Mouse (Mus musculus) skeletal muscle tissue, adult 2 months (tissue): ENCODE measurements around the gene Olfr168.
"Not testable (repeated sequence)": the region's sequence is repeated elsewhere in the genome, so short reads cannot be mapped to it uniquely, and the experiment has no call there.

Source experiments
- DNase-seq: peaks from one replicate; pipeline ENCODE4 v3.0.0-alpha.2; 2012; ENCODE audit warnings: low read depth, low spot score

The Olfr168 gene

DNA sequence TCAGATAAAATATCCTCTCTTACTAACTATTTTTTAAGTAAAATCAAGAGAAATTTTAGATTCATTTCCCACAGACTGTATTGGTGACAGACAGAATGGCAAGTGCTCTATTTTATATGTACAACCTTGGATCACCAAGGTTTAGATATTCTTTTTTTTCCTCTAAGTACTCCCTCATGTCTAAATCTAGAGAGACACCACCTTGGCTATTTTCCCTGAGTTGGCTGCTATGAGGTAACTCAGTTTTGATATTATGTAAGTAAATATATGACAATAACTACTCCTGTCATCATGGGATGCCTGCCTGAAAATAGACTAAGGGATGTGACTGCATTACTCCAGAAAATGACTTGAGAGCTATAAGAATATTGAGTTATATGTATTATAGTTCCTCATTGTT is at the start of gene Olfr168:
TSS of gene Olfr168 (minus strand) at position 101 of the 400 bp plus-strand sequence.
- no peak for DNase-seq

DNA sequence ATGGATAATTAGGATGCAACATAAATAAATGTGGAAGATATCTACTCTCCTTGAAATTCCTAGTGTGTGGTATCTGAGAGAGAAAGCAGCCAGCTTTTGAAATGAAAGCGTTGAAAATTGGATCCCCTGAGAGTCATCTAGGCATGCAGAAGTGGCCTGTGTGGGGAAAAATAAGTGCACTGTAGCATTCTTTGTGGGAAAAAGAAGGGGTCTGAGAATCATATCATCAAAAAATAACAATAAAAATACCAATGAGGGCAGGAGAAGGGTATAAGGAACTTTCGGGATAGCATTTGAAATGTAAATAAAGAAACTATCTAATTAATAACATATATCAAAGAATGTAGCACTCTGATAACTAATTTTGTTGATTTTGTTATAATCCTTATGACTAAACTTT is 36.4 kb upstream of the Olfr168 start, which contains the start of gene Olfr169:
TSS of gene Olfr169 (minus strand) at position 101 of the 400 bp plus-strand sequence.
- not testable (repeated sequence) for DNase-seq

DNA sequence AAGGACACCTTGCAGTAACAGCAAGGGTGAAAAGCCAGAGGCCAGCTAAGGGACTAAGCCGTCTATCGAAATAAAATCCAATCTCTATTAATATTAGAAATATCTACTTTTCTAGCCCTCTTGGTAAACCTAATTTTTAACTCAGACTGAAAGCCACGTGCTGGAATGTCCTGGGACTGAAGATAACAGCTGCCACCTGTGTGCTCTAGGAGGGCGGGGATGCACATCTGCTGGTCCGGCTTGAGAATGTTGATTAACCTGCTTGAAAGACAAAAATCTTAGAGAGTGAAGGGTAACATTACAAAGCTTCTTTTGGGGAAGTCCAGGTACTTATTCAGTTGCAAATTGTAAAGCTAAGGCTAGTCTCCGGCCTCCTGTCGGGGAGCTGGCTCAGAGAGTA is 18.1 kb upstream of the Olfr168 start:
- DNase-seq = not testable (repeated sequence)

DNA sequence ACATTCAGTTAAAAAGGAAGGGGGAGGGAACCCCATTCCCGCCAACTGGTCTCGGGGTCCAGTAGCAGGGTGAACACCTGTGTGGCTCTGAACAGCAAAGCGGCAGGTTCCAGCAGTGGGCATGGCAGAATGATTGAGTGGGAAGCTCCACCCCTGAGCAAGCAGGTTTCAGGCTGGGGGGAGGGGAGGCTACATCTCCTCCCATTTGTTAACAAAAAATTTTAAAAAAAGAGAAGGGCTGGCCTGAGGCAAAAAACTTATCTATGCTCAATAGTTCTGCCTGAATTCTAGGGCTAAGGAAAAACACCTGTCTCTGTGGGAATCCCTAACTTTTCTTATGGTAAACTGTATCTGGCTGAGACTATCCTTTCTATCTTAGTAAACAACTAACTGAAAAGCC is 16.9 kb upstream of the Olfr168 start:
- DNase-seq = not testable (repeated sequence)

DNA sequence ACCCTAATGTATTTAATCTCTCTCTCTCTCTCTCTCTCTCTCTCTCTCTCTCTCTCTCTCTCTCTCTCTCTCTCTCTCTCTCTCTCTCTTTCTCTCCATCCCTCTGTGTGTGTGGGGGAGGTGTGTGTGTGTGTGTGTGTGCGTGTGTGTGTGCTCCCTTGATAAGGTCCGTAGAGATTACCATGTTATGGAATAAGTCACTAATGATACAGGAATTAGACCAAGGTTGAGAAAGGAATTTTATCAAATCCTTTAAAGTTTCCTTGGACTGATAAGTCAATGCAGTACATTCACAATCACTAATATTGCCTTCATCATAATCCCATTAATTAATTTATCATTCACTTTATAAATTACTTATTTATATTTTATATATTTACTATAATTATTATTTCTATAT is 13.2 kb downstream of the Olfr168 start, which contains the start of gene Olfr167:
TSS of gene Olfr167 (minus strand) at position 101 of the 400 bp plus-strand sequence.
- no peak for DNase-seq

DNA sequence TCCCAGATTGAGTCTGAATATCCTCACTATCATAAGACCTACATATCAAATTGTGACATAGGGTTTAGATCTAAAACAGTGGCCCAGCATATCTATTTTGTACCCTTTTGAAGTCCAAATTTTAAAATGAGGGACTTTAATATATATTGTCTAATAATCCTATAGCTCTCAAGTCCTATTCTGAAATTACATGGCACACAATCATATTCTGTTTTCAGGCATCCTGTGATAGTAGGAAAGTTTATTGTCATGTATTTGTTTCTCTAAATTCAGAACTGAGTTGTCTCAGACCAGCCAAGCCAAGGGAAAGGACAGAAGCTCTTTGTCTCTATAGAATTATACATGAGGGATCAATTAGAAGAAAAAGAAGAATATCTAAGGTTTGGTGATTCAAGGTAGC is 52.0 kb downstream of the Olfr168 start, which contains the start of gene Olfr166:
TSS of gene Olfr166 (plus strand) at position 301 of the 400 bp plus-strand sequence.
- DNase-seq = no peak
